Mouse (Mus musculus): ENCODE measurements around the gene Psma5. TPM values are rescaled to one million over a fixed set of nuclear protein-coding genes. Genes with fewer than 3 reads are reported as not detected.
A peak's percentile ranks its signal among the peaks of the same experiment; 100 is the strongest.

The Psma5 gene
- polyA plus RNA-seq, 1 experiment from 2014 or later = 241 TPM

DNA sequence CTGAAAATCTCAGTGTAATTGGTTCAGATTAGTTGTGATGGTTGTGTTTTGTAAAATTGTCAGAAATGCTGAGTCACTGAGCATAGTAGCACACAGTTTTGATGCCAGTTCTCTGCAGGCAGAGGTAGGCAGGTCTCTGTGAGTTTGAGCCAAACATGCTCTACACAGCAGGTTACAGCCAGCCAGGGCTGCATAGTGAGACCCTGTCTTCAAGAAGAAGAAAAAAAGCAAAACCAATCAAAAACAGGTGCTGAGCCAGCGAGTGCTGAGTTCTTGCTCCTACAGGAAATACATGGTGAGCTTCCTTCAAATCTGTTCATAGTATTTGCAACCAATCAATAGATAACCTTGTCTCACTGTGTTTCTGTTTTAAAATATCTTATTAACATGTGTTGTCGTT, 61.8 kb downstream of the Psma5 start:
- H3K9ac ChIP-seq = no peak overlapping the region
- no peaks in the 10 kb centered on the region for H3K9me3 ChIP-seq
- 75% methylated on average over 2 of the region's 2 CpGs for WGBS
- no peaks in the 10 kb centered on the region; the same call in 1 of the 2 replicates for H3K4me1 ChIP-seq
- no peak for ATAC-seq (ENCODE audit: low FRiP score)
- H3K4me2 ChIP-seq = no peak overlapping the region
- no peak overlapping the region for H3K4me3 ChIP-seq (replicated peaks)
- H3K36me3 ChIP-seq (replicated peaks) = peaks cover 5% of the 10 kb centered on the region; the same call in 1 of the 2 replicates
- no peak overlapping the region for H3K27ac ChIP-seq
- no peaks in the 10 kb centered on the region for H3K27me3 ChIP-seq

DNA sequence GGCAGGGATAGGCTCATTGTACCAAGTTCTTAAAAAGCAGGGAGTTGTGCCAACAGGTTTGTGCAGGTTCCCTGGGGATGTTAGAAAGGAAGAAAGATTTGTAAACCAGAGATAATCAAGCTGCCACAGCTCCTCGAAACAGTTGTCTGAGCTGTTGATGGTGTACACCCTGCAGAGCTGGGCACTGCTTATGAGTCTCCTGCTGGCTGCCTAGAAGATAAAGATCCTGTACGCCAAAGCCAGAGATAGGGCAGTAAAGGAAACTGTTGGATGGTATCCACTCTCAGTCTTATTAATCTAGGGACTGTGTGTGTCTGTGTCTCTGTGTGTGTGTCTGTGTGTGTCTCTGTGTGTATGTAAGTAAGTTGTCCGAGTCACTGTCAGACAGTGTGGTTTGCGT, 64.9 kb downstream of the Psma5 start:
- no peaks in the 10 kb centered on the region for H3K27me3 ChIP-seq
- no peak overlapping the region for H3K4me2 ChIP-seq
- peaks cover 24% of the 10 kb centered on the region for H3K36me3 ChIP-seq (replicated peaks)
- H3K9ac ChIP-seq = no peak overlapping the region
- no peak overlapping the region for H3K4me3 ChIP-seq (replicated peaks)
- no peak overlapping the region for H3K27ac ChIP-seq
- no peak for ATAC-seq (ENCODE audit: low FRiP score)
- WGBS = 87% methylated on average over 4 of the region's 4 CpGs
- H3K9me3 ChIP-seq = no peaks in the 10 kb centered on the region
- H3K4me1 ChIP-seq = no peaks in the 10 kb centered on the region; the same call in 1 of the 2 replicates

- no peaks in the 10 kb centered on the region for H3K9me3 ChIP-seq
- ATAC-seq (ENCODE audit: low FRiP score) = no peak
- 94% methylated on average over 4 of the region's 4 CpGs for WGBS
- H3K36me3 ChIP-seq (replicated peaks) = peaks cover 29% of the 10 kb centered on the region
- no peak overlapping the region for H3K4me3 ChIP-seq (replicated peaks)
- no peak overlapping the region for H3K9ac ChIP-seq
- H3K27me3 ChIP-seq = no peaks in the 10 kb centered on the region
- no peaks in the 10 kb centered on the region; the same call in 1 of the 2 replicates for H3K4me1 ChIP-seq
- no peak overlapping the region for H3K27ac ChIP-seq
- H3K4me2 ChIP-seq = no peak overlapping the region
Observed at GRCm38 (mm10) chr3:108322136-108322535, 65.4 kb downstream of the Psma5 start.

DNA sequence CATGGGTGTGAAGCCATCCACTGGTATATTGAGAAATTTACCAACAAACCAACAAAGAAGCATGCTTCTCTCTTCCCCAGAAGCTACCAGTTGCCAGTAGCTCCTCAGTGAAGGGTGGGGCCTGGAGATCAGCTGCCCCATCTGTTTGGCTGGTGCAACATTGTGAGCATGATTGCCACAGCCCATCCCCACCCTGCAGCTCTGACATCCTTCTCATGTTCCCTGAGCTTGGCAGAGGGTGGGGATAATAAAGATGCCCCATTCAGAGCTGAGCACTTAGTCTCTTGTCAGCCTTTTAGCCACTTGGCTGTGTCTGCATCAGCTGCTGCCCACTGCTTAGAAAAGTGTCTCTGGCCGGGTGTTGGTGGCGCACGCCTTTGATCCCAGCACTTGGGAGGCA, 66.2 kb downstream of the Psma5 start:
- H3K4me3 ChIP-seq (replicated peaks) = no peak overlapping the region
- ATAC-seq (ENCODE audit: low FRiP score) = no peak
- no peak overlapping the region for H3K27ac ChIP-seq
- H3K4me2 ChIP-seq = no peak overlapping the region
- no peaks in the 10 kb centered on the region for H3K9me3 ChIP-seq
- no peaks in the 10 kb centered on the region; the same call in 1 of the 2 replicates for H3K4me1 ChIP-seq
- WGBS = 84% methylated on average over 3 of the region's 3 CpGs
- no peak overlapping the region for H3K9ac ChIP-seq
- peaks cover 37% of the 10 kb centered on the region for H3K36me3 ChIP-seq (replicated peaks)
- no peaks in the 10 kb centered on the region for H3K27me3 ChIP-seq

DNA sequence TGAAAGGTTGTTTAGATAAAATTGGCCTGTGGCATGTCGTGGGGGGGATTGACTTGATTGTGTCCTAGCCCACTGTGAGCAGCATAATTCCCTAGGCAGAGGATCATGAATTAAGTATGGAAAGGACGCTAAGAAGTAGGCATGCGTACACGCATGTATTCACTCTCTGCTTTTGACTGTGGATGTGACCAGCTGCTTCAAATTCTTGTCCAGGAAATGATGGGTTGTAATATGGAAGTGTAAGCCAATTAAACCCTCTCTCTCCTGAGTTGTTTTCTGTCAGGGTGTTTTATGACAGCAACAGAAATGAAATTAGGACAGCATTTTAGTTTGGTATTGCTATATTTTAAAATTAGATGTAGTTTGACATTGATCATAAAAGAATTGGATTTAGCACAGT, 68.1 kb downstream of the Psma5 start:
- Histone ChIP-seq H3K4me2 (no peak overlapping the region), H3K9ac (no peak overlapping the region), H3K4me1 (no peaks in the 10 kb centered on the region), H3K27ac (no peak overlapping the region), H3K4me3 (replicated peaks) (no peak overlapping the region), H3K27me3 (no peaks in the 10 kb centered on the region), H3K9me3 (no peaks in the 10 kb centered on the region), H3K36me3 (replicated peaks) (peaks cover 39% of the 10 kb centered on the region)
- WGBS = 92% methylated on average over 4 of the region's 4 CpGs
- no peak for ATAC-seq (ENCODE audit: low FRiP score)

GRCm38 (mm10) chr3:108325521-108325920, 68.8 kb downstream of the Psma5 start:
- 96% methylated on average over 9 of the region's 9 CpGs for WGBS
- peaks cover 45% of the 10 kb centered on the region for H3K36me3 ChIP-seq (replicated peaks)
- no peak overlapping the region for H3K4me2 ChIP-seq
- no peak overlapping the region for H3K27ac ChIP-seq
- no peaks in the 10 kb centered on the region for H3K9me3 ChIP-seq
- no peak overlapping the region for H3K4me3 ChIP-seq (replicated peaks)
- no peak for ATAC-seq (ENCODE audit: low FRiP score)
- H3K27me3 ChIP-seq = no peaks in the 10 kb centered on the region
- no peak overlapping the region for H3K9ac ChIP-seq
- no peaks in the 10 kb centered on the region for H3K4me1 ChIP-seq

- no peaks in the 10 kb centered on the region for H3K4me1 ChIP-seq
- peaks cover 61% of the 10 kb centered on the region for H3K36me3 ChIP-seq (replicated peaks)
- no peak overlapping the region for H3K4me3 ChIP-seq (replicated peaks)
- no peak for ATAC-seq (ENCODE audit: low FRiP score)
- no peak overlapping the region for H3K4me2 ChIP-seq
- no peak overlapping the region for H3K9ac ChIP-seq
- no peaks in the 10 kb centered on the region for H3K27me3 ChIP-seq
- H3K27ac ChIP-seq = no peak overlapping the region
- 92% methylated on average over 8 of the region's 8 CpGs for WGBS
- no peaks in the 10 kb centered on the region for H3K9me3 ChIP-seq
Observed at GRCm38 (mm10) chr3:108327275-108327674, 70.5 kb downstream of the Psma5 start.

- no peaks in the 10 kb centered on the region for H3K27me3 ChIP-seq
- H3K36me3 ChIP-seq (replicated peaks) = peaks cover 67% of the 10 kb centered on the region
- no peak overlapping the region for H3K9ac ChIP-seq
- WGBS = 91% methylated on average over 3 of the region's 3 CpGs
- H3K4me2 ChIP-seq = no peak overlapping the region
- no peak overlapping the region for H3K4me3 ChIP-seq (replicated peaks)
- no peaks in the 10 kb centered on the region for H3K4me1 ChIP-seq
- no peak for ATAC-seq (ENCODE audit: low FRiP score)
- H3K9me3 ChIP-seq = no peaks in the 10 kb centered on the region
- H3K27ac ChIP-seq = peak overlapping the region; percentile 42; the same call in 1 of the 2 replicates
Observed at GRCm38 (mm10) chr3:108327916-108328315, 71.2 kb downstream of the Psma5 start.

DNA sequence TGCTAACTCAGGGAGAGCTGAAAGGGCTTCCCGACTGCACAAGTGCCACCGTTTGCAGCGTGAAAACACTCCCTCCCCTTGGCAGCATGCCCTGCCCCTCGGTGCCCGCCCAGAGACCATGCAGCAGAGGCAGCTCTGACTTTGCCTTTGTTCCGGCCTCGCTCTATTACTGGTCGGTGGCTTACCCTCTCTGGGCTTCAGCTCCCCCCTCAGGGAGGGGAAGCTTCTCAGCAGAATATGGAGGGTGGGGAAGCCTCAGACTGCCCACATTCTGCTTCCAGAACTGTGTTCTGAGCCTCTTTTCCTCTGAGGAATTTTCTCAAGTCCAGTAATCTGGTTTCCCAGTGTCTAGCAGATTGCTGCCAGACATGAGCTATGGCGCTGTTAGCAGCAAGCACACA, 71.7 kb downstream of the Psma5 start:
- Histone ChIP-seq H3K4me1 (no peaks in the 10 kb centered on the region), H3K4me3 (replicated peaks) (no peak overlapping the region), H3K4me2 (no peak overlapping the region), H3K9me3 (no peaks in the 10 kb centered on the region), H3K9ac (no peak overlapping the region), H3K36me3 (replicated peaks) (peaks cover 72% of the 10 kb centered on the region), H3K27me3 (no peaks in the 10 kb centered on the region), H3K27ac (no peak overlapping the region; the same call in 1 of the 2 replicates)
- WGBS = 75% methylated on average over 9 of the region's 9 CpGs
- peak; percentile 30; the same call in 1 of the 2 replicates for ATAC-seq (ENCODE audit: low FRiP score)

Other genes with a start within 250 kb of the Psma5 start
- gene Gstm1, start 239.0 kb upstream of the Psma5 start, polyA plus RNA-seq (2016; fragmentation: Nextera tagmentation; extraction: Ambion mirVana) = 23.7 and 29.7 TPM in 2 replicates
- gene Gstm4, start 212.0 kb upstream of the Psma5 start, polyA plus RNA-seq (2016; fragmentation: Nextera tagmentation; extraction: Ambion mirVana) = 11.3 and 12.2 TPM in 2 replicates
- 47.3 and 50.5 TPM in 2 replicates for gene Ampd2, start 170.3 kb upstream of the Psma5 start, polyA plus RNA-seq (2016; fragmentation: Nextera tagmentation; extraction: Ambion mirVana)
- gene Gnat2, start 164.1 kb upstream of the Psma5 start, polyA plus RNA-seq (2016; fragmentation: Nextera tagmentation; extraction: Ambion mirVana) = 0.44 and 0.86 TPM in 2 replicates
- gene Gnai3, start 110.8 kb upstream of the Psma5 start, polyA plus RNA-seq (2016; fragmentation: Nextera tagmentation; extraction: Ambion mirVana) = 198 and 205 TPM in 2 replicates
- gene Gpr61, start 102.0 kb upstream of the Psma5 start, polyA plus RNA-seq (2016; fragmentation: Nextera tagmentation; extraction: Ambion mirVana) = 0.44 and 0.63 TPM in 2 replicates
- 7.5 and 8.9 TPM in 2 replicates for gene Amigo1, start 70.6 kb upstream of the Psma5 start, polyA plus RNA-seq (2016; fragmentation: Nextera tagmentation; extraction: Ambion mirVana)
- gene Cyb561d1, start 55.7 kb upstream of the Psma5 start, polyA plus RNA-seq (2016; fragmentation: Nextera tagmentation; extraction: Ambion mirVana) = 4.3 and 5.6 TPM in 2 replicates
- gene Atxn7l2, start 46.0 kb upstream of the Psma5 start, polyA plus RNA-seq (2016; fragmentation: Nextera tagmentation; extraction: Ambion mirVana) = 24.0 and 28.1 TPM in 2 replicates
- 2.6 and 2.8 TPM in 2 replicates for gene Sypl2, start 30.3 kb upstream of the Psma5 start, polyA plus RNA-seq (2016; fragmentation: Nextera tagmentation; extraction: Ambion mirVana)
- gene Sort1, start 27.2 kb downstream of the Psma5 start, polyA plus RNA-seq (2016; fragmentation: Nextera tagmentation; extraction: Ambion mirVana) = 23.3 and 30.8 TPM in 2 replicates
- gene Mybphl, start 108.0 kb downstream of the Psma5 start, polyA plus RNA-seq (2016; fragmentation: Nextera tagmentation; extraction: Ambion mirVana) = 0.15 and 0.31 TPM in 2 replicates
- 82.6 and 83.1 TPM in 2 replicates for gene Psrc1, start 126.9 kb downstream of the Psma5 start, polyA plus RNA-seq (2016; fragmentation: Nextera tagmentation; extraction: Ambion mirVana)
- gene Celsr2, start 158.6 kb downstream of the Psma5 start, polyA plus RNA-seq (2016; fragmentation: Nextera tagmentation; extraction: Ambion mirVana) = 60.4 and 61.3 TPM in 2 replicates
- gene Sars, start 188.3 kb downstream of the Psma5 start, polyA plus RNA-seq (2016; fragmentation: Nextera tagmentation; extraction: Ambion mirVana) = 186 and 205 TPM in 2 replicates

Data from forebrain, embryonic 12.5 days (tissue).